Mouse (Mus musculus): ENCODE results near the gene Lhpp.

Gene Lhpp

GRCm38 (mm10) chr7:132599071-132599975 is 11.1 kb upstream of the Lhpp start, which contains the start of gene Nkx1-2:
Nkx1-2 (minus strand) TSS chr7:132599637.
- no peak for DNase-seq (ENCODE audit: low spot score in 2 of 2)

DNA sequence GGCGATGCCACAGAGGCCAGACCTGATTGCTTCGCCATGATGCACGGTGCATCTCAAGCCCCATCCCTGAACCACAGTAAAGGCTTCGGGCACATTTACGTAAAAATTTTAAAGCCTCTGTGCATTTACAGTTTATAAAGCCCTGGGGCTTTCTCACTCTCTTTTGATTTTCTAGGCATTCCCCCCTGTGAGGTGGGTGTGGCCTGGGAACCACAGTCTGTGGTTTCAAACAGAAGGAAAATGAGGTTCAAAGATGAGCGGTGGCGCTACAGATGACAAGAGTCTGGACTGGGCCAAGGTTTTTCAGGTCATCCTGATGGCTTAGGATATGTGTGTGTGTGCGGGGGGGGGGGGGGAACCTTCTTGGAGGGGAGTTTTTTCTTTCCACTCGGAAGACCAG is 10.4 kb upstream of the Lhpp start:
- no peak for DNase-seq (ENCODE audit: low spot score in 2 of 2)

DNA sequence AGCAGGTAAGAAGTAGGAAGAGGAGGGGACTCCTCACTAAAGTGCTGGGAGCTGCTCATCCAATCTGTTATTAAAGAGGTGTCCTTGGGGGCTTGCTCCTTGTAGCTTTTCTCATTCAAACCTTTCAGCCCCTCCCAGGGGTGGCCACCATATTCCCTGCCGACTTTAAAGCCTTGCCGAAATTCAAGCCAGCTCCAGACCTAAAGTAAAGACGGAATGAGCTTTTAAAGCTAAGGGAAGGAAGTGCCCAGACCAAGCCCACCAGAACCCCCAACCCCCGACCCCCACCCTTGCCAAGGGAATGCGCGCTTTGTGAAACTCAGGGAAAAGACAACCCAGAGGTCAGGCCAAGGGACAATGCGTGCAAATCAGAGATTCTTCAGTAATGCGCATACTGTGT is 9.5 kb upstream of the Lhpp start:
- no peak for DNase-seq (ENCODE audit: low spot score in 2 of 2)

DNA sequence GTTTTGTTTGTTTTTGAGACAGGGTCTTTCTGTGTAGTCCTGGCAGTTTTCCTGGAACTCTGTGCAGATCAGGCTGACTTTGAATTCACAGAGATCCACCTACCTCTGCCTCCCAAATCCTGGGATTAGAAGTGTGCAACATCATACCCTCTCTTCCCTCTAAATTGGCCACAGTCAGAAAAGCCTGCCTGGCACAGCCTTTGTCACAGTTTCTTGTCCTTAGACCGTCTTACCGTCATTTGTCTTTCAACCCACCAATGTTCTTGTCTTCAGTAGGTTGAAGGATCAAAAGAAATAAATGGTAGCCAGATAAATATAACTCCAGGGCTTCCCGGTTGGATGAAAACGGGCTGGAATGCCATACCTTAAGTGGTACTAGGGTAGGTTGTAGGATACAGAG is 5.7 kb upstream of the Lhpp start:
- DNase-seq (ENCODE audit: low spot score in 2 of 2) = no peak

DNA sequence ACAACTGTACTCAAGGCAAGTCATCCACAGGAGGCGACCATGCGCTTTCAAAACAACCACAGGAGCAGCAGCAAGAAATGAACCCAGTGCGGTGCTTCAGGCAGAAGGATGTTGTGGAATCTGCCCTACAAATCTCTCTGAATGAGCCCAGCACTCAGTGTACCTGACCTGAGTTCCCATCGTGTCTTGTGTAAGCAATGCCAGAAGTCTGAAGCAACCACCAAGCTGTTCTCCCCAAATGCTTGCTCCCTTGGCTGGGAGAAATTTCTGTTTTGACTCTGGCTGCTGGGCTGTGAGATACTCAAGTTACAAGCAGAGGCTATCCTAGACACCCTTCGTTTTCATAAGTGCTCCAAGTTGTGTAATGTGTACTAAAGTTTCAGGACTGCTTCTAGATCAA is 4.7 kb upstream of the Lhpp start:
- no peak for DNase-seq (ENCODE audit: low spot score in 2 of 2)

- no peak for DNase-seq (ENCODE audit: low spot score in 2 of 2)
Observed at GRCm38 (mm10) chr7:132608316-132609020, 2.0 kb upstream of the Lhpp start.

DNA sequence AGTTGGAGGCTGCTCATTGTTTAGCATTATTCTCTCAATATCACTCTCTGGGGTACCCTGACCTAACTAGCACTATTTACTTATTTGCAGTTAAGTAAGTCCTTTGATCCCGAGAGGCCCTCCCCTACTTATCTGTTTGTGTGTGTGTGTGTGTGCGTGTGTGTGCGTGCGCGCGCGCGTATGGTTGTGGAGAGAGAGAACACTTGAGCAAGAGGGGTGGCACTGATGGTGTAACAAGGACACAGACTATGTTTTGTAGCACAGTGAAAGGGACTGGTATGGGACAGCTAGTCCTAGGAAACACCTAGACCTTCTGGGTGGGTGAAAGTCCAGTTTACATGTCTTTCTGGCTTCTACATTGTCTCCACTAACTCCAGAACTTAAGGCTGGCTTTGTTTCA is 1.1 kb downstream of the Lhpp start:
- DNase-seq (ENCODE audit: low spot score in 2 of 2) = no peak

DNA sequence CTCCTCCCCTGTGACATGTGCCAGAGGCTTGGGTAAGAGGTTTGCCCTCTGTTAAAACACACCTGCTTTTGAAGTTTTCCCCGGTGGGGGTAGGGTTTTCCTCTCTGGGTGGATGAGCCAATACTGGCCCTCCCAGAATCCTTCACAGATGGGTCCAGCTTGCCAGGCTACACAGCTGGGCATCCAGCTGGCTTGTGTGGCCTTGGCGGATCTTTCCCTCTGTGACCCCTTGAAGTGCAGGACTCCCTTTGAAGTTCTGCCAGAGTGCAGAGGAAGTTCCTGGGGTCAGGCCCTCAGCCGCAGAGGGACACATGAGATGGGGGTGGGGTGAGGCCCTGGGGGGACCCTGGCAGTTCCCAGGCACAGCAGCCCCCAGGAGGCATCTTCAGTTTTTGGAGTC is 4.9 kb downstream of the Lhpp start:
- DNase-seq (ENCODE audit: low spot score in 2 of 2) = no peak

DNA sequence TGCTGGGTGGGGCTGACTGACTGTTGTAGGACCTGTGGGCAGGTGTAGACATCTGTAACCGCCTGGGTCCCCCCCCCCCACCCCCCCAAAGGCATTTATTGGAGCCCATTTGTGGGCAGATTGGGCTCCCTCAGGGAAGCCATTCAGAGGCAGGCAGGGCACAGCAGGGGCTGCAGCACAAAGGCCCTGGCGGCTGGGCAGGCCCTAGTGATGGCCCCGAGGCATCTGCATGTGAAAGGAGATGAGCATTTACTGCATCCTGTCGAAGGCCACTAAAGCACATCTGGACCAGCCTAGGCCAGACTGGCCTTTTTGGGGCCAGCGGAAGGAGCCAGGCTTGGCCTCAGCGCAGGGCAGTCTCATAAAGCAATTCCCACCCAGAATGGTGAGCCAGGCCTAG is 6.0 kb downstream of the Lhpp start:
- DNase-seq (ENCODE audit: low spot score in 2 of 2) = no peak

- no peak for DNase-seq (ENCODE audit: low spot score in 2 of 2)
Observed at GRCm38 (mm10) chr7:132617021-132617564, 6.7 kb downstream of the Lhpp start.

- DNase-seq (ENCODE audit: low spot score in 2 of 2) = no peak
Observed at GRCm38 (mm10) chr7:132619549-132619948, 9.1 kb downstream of the Lhpp start.

GRCm38 (mm10) chr7:132619975-132620918 is 9.8 kb downstream of the Lhpp start:
- DNase-seq (ENCODE audit: low spot score in 2 of 2) = no peak

- no peak for DNase-seq (ENCODE audit: low spot score in 2 of 2)
Observed at GRCm38 (mm10) chr7:132624161-132624560, 13.7 kb downstream of the Lhpp start.

GRCm38 (mm10) chr7:132626174-132626573 is 15.7 kb downstream of the Lhpp start:
- no peak for DNase-seq (ENCODE audit: low spot score in 2 of 2)

GRCm38 (mm10) chr7:132627448-132627847 is 17.0 kb downstream of the Lhpp start:
- DNase-seq (ENCODE audit: low spot score in 2 of 2) = no peak

GRCm38 (mm10) chr7:132631313-132631712 is 20.9 kb downstream of the Lhpp start:
- no peak for DNase-seq (ENCODE audit: low spot score in 2 of 2)

DNA sequence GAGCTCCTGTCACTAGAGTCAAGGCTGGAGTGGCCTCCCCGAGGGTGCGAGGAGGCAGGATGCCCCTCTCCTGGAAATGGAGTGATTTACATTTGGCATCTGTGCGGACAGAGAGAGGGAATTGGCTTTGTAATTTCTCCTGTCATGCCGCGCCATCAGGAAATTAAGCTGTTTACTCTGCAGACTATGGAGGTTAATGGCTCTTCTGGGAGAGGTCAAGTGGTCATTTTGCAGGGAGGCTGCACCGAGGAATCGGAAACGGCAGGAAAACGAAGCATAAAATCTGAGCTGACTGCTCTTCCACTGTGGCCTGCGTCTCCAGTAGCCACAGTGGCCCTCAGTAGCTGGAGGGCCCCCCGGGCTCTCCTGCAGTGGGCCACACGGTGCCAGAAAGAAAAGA is 26.9 kb downstream of the Lhpp start:
- no peak for DNase-seq (ENCODE audit: low spot score in 2 of 2)

DNA sequence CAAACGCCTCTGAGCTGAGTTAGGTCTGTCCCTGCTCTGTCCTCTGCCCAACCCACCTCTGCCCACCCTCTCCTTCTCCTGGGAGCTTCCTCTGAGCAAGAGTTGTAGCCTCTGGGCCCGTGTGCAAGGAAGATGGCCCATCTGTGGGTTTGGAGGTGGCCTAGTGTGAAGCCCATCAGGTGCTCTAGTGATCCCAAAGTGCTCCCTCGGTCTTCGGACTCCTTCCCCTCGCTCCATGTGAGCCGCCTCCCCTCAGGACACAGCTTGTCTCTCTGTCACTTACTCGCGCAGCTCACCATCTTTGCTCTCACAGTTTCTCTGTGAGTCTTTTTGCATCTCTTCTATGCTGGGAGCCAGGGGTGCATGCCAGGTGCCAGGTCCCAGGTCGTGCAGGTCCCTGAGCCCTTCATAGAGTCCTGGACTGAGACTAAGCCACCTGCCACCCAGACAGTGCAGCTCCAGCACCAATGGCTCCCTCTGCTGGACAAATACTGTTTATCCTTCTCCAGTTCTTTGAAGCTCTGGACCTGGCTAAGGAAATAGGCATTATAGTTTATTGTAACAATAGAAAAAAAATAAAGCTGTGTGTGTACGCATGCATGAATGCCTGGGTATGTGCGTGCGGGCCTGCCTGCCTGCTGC is 28.1 kb downstream of the Lhpp start:
- DNase-seq (ENCODE audit: low spot score in 2 of 2) = peak in 1 of 2 experiments; percentile 13

DNA sequence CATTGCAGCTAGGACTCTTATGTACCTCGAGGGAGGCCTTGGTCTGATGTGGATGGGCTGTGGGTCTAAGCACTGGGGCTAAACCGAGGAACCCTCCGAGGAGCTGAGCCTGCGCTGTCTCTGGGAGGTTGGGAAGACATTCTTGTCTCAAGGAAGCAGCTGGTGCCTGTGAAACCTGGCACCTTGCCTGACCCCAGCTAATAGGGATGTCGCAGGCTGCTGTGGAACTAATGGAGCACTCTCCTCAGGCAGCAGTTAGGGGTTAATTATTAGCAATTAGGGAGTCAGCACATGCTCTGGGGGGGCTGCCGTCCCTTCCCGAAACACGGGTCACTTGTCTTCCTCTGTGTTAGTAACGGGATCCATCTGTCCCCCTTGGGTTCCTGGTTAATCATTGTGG is 30.5 kb downstream of the Lhpp start:
- no peak for DNase-seq (ENCODE audit: low spot score in 2 of 2)

GRCm38 (mm10) chr7:132641606-132642005 is 31.2 kb downstream of the Lhpp start:
- DNase-seq (ENCODE audit: low spot score in 2 of 2) = no peak

- no peak for DNase-seq (ENCODE audit: low spot score in 2 of 2)
Observed at GRCm38 (mm10) chr7:132644605-132645279, 34.3 kb downstream of the Lhpp start.
